Mouse (Mus musculus) bone marrow macrophage, adult 2 months (primary cell): ENCODE data around the gene Rpl36.

Source experiments
- CTCF ChIP-seq: IDR thresholded peaks from 2 replicates; pipeline ENCODE4 v1.5.1; 2012; ENCODE audit warnings: low read depth, mild to moderate bottlenecking, low read length, moderate library complexity
- POLR2A ChIP-seq: IDR thresholded peaks from 2 replicates; pipeline ENCODE4 v1.6.1; 2012; ENCODE audit warnings: mild to moderate bottlenecking, low read depth, low read length, borderline replicate concordance

DNA sequence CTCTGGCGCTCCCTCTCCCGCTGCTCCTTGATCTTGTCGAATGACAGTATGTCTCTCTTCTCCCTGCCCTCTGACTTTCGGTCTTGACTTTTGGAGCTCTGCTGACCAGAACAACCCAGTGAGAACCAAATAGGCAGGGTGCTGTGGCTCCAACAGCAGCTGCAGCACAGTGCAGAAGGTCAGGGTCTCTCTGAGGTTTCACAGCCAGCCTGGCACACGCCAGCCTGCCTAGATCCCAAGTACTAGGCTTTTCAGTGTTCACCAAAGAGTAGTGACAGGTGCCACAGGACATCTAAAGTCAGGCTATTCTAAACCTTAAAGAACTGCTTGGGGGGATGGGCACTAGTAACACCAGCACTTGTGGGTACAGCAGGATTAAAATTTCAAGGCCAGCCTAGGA is 46.3 kb upstream of the Rpl36 start:
- TF ChIP-seq CTCF (no peak), POLR2A (no peak)
